Mouse (Mus musculus): Measurements from ENCODE around the gene Fbf1.
A peak's percentile ranks its signal among the peaks of the same experiment; 100 is the strongest.

Gene Fbf1

GRCm38 (mm10) chr11:116167884-116168439 is at the start of gene Fbf1:
Fbf1 (minus strand) TSS chr11:116168166.
- peak; percentile 86 to 93 for DNase-seq (ENCODE audit: low spot score in 2 of 2)

- no peak for DNase-seq (ENCODE audit: low spot score in 2 of 2)
Observed at GRCm38 (mm10) chr11:116216549-116216948, 48.6 kb upstream of the Fbf1 start.

- no peak for DNase-seq (ENCODE audit: low spot score in 2 of 2)
Observed at GRCm38 (mm10) chr11:116215991-116216390, 48.0 kb upstream of the Fbf1 start.

GRCm38 (mm10) chr11:116215181-116215580 is 47.2 kb upstream of the Fbf1 start:
- DNase-seq (ENCODE audit: low spot score in 2 of 2) = no peak

- no peak for DNase-seq (ENCODE audit: low spot score in 2 of 2)
Observed at GRCm38 (mm10) chr11:116213877-116214510, 46.0 kb upstream of the Fbf1 start.

GRCm38 (mm10) chr11:116212847-116213246 is 44.9 kb upstream of the Fbf1 start:
- DNase-seq (ENCODE audit: low spot score in 2 of 2) = no peak

GRCm38 (mm10) chr11:116210696-116211095 is 42.7 kb upstream of the Fbf1 start:
- no peak for DNase-seq (ENCODE audit: low spot score in 2 of 2)

- DNase-seq (ENCODE audit: low spot score in 2 of 2) = no peak
Observed at GRCm38 (mm10) chr11:116209257-116209656, 41.3 kb upstream of the Fbf1 start.

- no peak for DNase-seq (ENCODE audit: low spot score in 2 of 2)
Observed at GRCm38 (mm10) chr11:116208660-116209059, 40.7 kb upstream of the Fbf1 start.

- no peak for DNase-seq (ENCODE audit: low spot score in 2 of 2)
Observed at GRCm38 (mm10) chr11:116206678-116207077, 38.7 kb upstream of the Fbf1 start.

GRCm38 (mm10) chr11:116203150-116203549 is 35.2 kb upstream of the Fbf1 start:
- no peak for DNase-seq (ENCODE audit: low spot score in 2 of 2)

GRCm38 (mm10) chr11:116201151-116201550 is 33.2 kb upstream of the Fbf1 start:
- DNase-seq (ENCODE audit: low spot score in 2 of 2) = no peak

GRCm38 (mm10) chr11:116198639-116199531 is 30.9 kb upstream of the Fbf1 start, which contains the start of the genes Ten1 and Acox1:
Ten1 (plus strand) TSS chr11:116198855.
Acox1 (minus strand) TSS chr11:116199045.
- DNase-seq (ENCODE audit: low spot score in 2 of 2) = peak; percentile 95 to 96

- no peak for DNase-seq (ENCODE audit: low spot score in 2 of 2)
Observed at GRCm38 (mm10) chr11:116198132-116198531, 30.2 kb upstream of the Fbf1 start.

- no peak for DNase-seq (ENCODE audit: low spot score in 2 of 2)
Observed at GRCm38 (mm10) chr11:116197584-116197906, 29.6 kb upstream of the Fbf1 start.

- no peak for DNase-seq (ENCODE audit: low spot score in 2 of 2)
Observed at GRCm38 (mm10) chr11:116196866-116197583, 29.1 kb upstream of the Fbf1 start.

- no peak for DNase-seq (ENCODE audit: low spot score in 2 of 2)
Observed at GRCm38 (mm10) chr11:116196336-116196735, 28.4 kb upstream of the Fbf1 start.

- DNase-seq (ENCODE audit: low spot score in 2 of 2) = no peak
Observed at GRCm38 (mm10) chr11:116195252-116195651, 27.3 kb upstream of the Fbf1 start.

- no peak for DNase-seq (ENCODE audit: low spot score in 2 of 2)
Observed at GRCm38 (mm10) chr11:116194619-116195018, 26.7 kb upstream of the Fbf1 start.

GRCm38 (mm10) chr11:116187226-116187930 is 19.4 kb upstream of the Fbf1 start:
- no peak for DNase-seq (ENCODE audit: low spot score in 2 of 2)

GRCm38 (mm10) chr11:116186360-116186759 is 18.4 kb upstream of the Fbf1 start:
- no peak for DNase-seq (ENCODE audit: low spot score in 2 of 2)

All from urinary bladder, adult 18-20 months (tissue).